Mouse (Mus musculus): ENCODE results near the gene N6amt1.

DNA sequence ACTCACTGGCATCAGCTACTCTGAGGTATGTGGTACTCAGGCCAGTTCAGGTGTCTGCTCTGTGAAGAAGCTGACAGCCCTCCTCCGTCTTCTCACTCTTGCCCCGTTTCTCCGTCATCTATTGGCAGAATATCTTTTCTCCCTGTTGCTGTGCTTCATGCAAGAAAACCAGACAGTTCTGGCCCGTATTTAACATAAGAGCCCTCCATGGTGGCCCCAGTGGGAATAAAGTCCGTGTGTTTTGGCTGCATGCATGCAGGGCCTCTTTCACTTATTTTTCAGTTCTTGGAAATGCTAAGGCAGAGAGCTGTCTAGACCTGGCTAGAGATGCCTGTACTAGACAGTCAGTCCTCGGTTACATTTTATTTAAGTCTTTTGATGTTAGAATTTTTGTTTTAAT is 6.1 kb downstream of the N6amt1 start:
- TF ChIP-seq ZC3H11A (IDR thresholded peaks at IDR 0.05; ENCODE audit: borderline replicate concordance, low read depth, low read length), result no peak
- no peak for TF ChIP-seq MAFK (IDR thresholded peaks at IDR 0.05; ENCODE audit: insufficient read depth, low read depth, low read length)
- no peak for TF ChIP-seq CHD2 (IDR thresholded peaks at IDR 0.05; ENCODE audit: low read depth, low read length)
